Mouse (Mus musculus) ES-Bruce4 (cell line): Measurements from ENCODE around the gene Xiap. TPM values are rescaled to one million over a fixed set of nuclear protein-coding genes. Genes with fewer than 3 reads are reported as not detected.
"Not testable (repeated sequence)": the region's sequence is repeated elsewhere in the genome, so short reads cannot be mapped to it uniquely, and the experiment has no call there.

Experiments used
- H3K27ac ChIP-seq: 2 replicates; pipeline ENCODE4 v1.5.1; 2012; ENCODE audit warnings: low read length, inconsistent platforms; ENCODE audit not compliant: insufficient read depth
- H3K27me3 ChIP-seq: 2 replicates; pipeline ENCODE4 v1.6.1; 2012; ENCODE audit warnings: mild to moderate bottlenecking, low read length, inconsistent platforms; ENCODE audit not compliant: control insufficient read depth, poor library complexity, insufficient read depth, severe bottlenecking
- H3K36me3 ChIP-seq: 2 replicates; pipeline ENCODE4 v1.6.1; 2012; ENCODE audit warnings: inconsistent platforms, mild to moderate bottlenecking, low read length, moderate library complexity; ENCODE audit not compliant: control insufficient read depth, poor library complexity, insufficient read depth, severe bottlenecking
- H3K4me1 ChIP-seq: one replicate; pipeline ENCODE4 v1.8.1; 2011; ENCODE audit warnings: low read length; ENCODE audit not compliant: control insufficient read depth, insufficient read depth
- H3K4me3 ChIP-seq: 2 replicates; pipeline ENCODE4 v1.5.1; 2011; ENCODE audit warnings: low read depth, mild to moderate bottlenecking, low read length
- H3K9ac ChIP-seq: 2 replicates; pipeline ENCODE4 v1.6.1; 2012; ENCODE audit warnings: low read depth, mild to moderate bottlenecking, inconsistent platforms; ENCODE audit not compliant: poor library complexity, severe bottlenecking
- H3K9me3 ChIP-seq: replicated peaks from 2 replicates; pipeline ENCODE4 v1.6.1; 2012; ENCODE audit warnings: mild to moderate bottlenecking, low read length, inconsistent platforms; ENCODE audit not compliant: control insufficient read depth, poor library complexity, insufficient read depth, severe bottlenecking
- CTCF ChIP-seq: IDR thresholded peaks from one replicate; pipeline ENCODE4 v1.8.1; 2011; ENCODE audit warnings: low read depth, low read length
- EP300 ChIP-seq: IDR thresholded peaks from 2 replicates; pipeline ENCODE4 v1.6.1; 2011; ENCODE audit warnings: low read depth, low read length; ENCODE audit not compliant: insufficient read depth
- POLR2A ChIP-seq: IDR thresholded peaks from one replicate; pipeline ENCODE4 v1.8.1; 2011; ENCODE audit warnings: low read length; ENCODE audit not compliant: insufficient read depth
- polyA plus RNA-seq: library from polyadenylated mRNA; stranded (reverse); fragments of >200 nt; gene quantifications from 2 replicates; pipeline ENCODE4 v1.2.4, GENCODE M21; 2011; ENCODE audit warnings: low read depth; ENCODE audit not compliant: missing spikeins, insufficient read depth, insufficient read length

The Xiap gene
- polyA plus RNA-seq = 41.2 and 48.4 TPM in 2 replicates

DNA sequence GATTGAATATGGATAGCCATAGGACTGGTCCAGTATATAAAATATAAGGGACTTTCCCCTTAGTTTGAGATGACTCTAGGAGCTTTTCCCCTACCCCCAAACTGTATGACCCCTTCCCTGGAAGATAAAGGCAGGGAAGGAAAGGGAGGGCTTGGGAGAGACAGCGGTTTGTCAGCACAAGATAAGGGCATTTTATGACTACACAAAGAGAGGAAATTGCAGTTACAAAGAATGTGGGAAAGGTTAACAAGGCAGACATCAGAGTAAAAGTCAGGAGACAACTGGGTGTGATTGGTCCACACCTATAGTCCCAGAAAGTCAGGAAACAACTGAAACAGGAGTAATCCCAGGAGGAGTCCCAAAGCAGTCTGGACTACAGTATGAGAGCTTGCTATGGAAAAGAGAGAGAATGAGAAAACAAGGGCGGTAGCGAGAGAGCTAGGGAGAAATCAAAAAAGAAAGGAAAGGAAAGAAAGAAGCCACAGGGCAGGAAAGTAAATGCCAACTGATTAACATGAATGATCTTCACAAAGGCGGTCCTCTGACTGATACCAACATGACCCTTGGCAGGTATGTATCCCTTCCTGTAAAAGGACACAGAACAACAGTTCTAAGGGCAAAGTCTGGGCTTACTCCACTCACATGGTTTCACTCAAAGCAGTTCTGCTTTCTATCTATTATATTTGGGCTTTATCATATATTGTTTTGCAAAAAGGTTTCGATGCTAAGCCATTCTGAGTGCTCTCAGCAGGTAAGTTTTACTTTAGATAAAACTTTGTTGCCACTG lies at the start of gene Xiap:
TSS of gene Xiap (plus strand) at position 398 of the 787 bp plus-strand sequence.
- Histone ChIP-seq H3K4me1 (no peaks in the 10 kb centered on the region), H3K9ac (no peak within 1 kb of the TSS), H3K27ac (no peak within 1 kb of the TSS), H3K36me3 (no peaks in the 10 kb centered on the region), H3K9me3 (no peaks in the 10 kb centered on the region), H3K27me3 (no peaks in the 10 kb centered on the region), H3K4me3 (no peak within 1 kb of the TSS)
- TF ChIP-seq EP300 (no peak), CTCF (no peak)

DNA sequence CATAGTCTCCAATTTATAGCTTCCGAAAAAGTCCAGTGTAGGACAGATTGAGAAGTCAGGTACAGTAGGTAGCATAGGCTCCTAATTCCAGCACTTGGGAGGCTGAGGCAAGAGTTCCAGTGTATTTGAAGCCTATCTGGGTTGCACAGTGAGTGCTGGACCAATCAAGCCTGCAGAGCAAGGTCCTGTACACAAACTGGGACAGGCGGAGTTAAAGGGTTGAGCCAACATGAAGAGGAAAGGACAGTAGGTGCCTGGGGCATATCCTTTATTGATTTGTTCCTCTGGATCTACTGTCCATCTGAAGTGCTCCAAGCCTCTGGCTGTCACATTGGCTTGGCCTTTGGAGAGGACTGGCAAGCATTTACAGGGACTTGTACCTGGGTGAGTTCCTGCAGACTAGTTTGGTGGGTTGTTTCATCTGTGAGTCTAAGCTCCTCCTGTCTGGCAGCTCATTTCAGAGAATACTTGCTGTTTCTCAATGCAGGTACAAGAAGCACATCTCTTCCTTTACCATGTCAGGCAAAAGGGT lies 46.7 kb upstream of the Xiap start:
- no peak for TF ChIP-seq POLR2A
- TF ChIP-seq EP300 = no peak
- no peak for TF ChIP-seq CTCF
- H3K4me1 ChIP-seq = no peaks in the 10 kb centered on the region
- no peak overlapping the region for H3K4me3 ChIP-seq
- no peaks in the 10 kb centered on the region for H3K27me3 ChIP-seq
- H3K36me3 ChIP-seq = no peaks in the 10 kb centered on the region
- H3K27ac ChIP-seq = no peak overlapping the region
- no peaks in the 10 kb centered on the region for H3K9me3 ChIP-seq
- H3K9ac ChIP-seq = no peak overlapping the region

DNA sequence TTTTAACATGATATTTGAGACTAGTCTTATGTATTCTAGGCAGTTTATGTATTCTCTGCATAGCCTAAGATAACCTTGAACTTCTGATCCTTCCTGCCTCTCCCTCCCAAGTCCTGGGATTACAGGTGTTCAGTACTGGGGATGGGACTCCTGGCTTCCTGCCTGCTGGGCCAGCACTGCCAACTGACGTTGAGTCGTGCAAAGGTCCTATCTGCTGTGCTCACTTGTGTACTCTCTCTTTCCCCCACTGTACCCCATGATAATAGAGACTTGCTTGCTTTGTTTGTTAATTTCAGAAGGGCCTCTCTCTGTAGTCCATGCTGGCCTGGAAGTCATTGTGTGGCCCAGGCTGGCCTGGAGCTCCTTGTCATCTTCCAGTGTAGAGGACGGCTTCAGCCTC lies 45.7 kb upstream of the Xiap start:
- no peaks in the 10 kb centered on the region for H3K36me3 ChIP-seq
- no peaks in the 10 kb centered on the region for H3K4me1 ChIP-seq
- no peak overlapping the region for H3K9ac ChIP-seq
- H3K27ac ChIP-seq = no peak overlapping the region
- no peak overlapping the region for H3K4me3 ChIP-seq
- H3K27me3 ChIP-seq = no peaks in the 10 kb centered on the region
- TF ChIP-seq CTCF (no peak), POLR2A (no peak), EP300 (no peak)
- H3K9me3 ChIP-seq = no peaks in the 10 kb centered on the region

DNA sequence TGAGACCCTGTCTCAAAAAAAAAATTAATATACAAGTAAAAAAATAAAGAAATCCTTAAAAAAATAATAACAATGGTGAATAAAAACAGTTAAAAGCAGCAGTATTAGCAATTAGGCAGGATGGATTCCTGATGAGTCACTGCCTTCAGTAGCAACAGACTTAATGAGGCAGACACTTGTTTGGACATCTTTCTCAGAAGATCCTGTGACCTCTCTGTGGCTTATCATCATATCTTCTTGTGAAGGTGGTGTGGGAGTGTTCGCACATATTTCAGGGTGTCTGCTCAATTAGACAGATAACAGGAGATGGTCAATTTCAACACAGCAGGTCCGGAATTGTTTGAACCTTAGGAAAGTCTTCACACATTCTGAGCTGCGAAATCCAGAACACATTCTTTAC lies 45.0 kb upstream of the Xiap start:
- Histone ChIP-seq H3K27me3 (no peaks in the 10 kb centered on the region), H3K9me3 (no peaks in the 10 kb centered on the region)
- TF ChIP-seq EP300 (no peak), POLR2A (no peak), CTCF (no peak)

DNA sequence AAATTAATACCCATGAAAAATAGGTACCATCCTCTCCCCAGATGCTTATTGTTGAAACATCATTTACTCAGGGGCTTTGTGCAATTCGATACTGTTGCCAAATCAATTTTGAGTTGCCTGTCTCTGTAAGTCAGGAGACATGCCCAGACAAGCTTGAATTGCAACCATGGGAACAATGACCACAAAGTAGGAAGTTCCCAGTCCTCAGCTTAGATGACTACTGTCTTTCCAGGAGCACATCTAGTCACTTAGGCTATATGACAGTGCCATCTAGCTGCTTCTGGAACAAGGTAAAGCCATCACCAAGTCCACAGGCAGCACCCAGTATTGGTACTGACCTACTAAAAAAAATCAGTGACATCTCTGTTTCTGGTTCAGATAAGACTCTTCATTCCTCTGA lies 41.4 kb upstream of the Xiap start:
- H3K27me3 ChIP-seq = no peaks in the 10 kb centered on the region
- TF ChIP-seq CTCF (no peak), POLR2A (no peak), EP300 (no peak)
- no peaks in the 10 kb centered on the region for H3K36me3 ChIP-seq
- no peak overlapping the region for H3K4me3 ChIP-seq
- 0 out of 2 replicates have a peak overlapping the region, but pooled peaks have one; percentile 16 for H3K27ac ChIP-seq
- no peaks in the 10 kb centered on the region for H3K9me3 ChIP-seq
- H3K4me1 ChIP-seq = no peaks in the 10 kb centered on the region
- no peak overlapping the region for H3K9ac ChIP-seq

More for the DNA sequence above, 45.0 kb upstream of the Xiap start:
- H3K36me3 ChIP-seq = no peaks in the 10 kb centered on the region
- H3K9ac ChIP-seq = no peak overlapping the region
- H3K4me3 ChIP-seq = no peak overlapping the region
- H3K4me1 ChIP-seq = no peaks in the 10 kb centered on the region
- no peak overlapping the region for H3K27ac ChIP-seq

DNA sequence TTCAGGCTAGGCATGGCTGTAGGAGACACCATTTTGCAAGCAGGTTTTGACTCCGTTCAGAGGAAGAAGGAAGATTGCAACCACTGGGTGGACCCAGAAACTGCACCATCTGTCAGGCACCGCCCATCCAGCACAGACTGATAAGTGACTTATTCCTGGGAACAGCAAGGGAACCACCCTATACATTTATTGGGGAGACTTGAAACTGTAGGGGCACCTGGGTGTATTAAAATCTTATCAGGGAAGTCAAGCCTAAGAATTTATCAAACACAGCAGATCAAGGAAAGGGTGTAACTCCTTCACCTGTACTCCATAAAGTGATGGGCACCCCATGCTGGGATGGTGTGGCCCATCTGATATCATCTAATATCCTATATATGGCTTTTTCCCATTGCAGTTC lies 40.0 kb upstream of the Xiap start:
- H3K4me1 ChIP-seq = no peaks in the 10 kb centered on the region
- H3K27me3 ChIP-seq = no peaks in the 10 kb centered on the region
- TF ChIP-seq POLR2A = no peak
- no peak for TF ChIP-seq CTCF
- TF ChIP-seq EP300 = no peak
- no peaks in the 10 kb centered on the region for H3K9me3 ChIP-seq
- no peak overlapping the region for H3K4me3 ChIP-seq
- H3K9ac ChIP-seq = no peak overlapping the region
- H3K36me3 ChIP-seq = no peaks in the 10 kb centered on the region
- H3K27ac ChIP-seq = no peak overlapping the region

DNA sequence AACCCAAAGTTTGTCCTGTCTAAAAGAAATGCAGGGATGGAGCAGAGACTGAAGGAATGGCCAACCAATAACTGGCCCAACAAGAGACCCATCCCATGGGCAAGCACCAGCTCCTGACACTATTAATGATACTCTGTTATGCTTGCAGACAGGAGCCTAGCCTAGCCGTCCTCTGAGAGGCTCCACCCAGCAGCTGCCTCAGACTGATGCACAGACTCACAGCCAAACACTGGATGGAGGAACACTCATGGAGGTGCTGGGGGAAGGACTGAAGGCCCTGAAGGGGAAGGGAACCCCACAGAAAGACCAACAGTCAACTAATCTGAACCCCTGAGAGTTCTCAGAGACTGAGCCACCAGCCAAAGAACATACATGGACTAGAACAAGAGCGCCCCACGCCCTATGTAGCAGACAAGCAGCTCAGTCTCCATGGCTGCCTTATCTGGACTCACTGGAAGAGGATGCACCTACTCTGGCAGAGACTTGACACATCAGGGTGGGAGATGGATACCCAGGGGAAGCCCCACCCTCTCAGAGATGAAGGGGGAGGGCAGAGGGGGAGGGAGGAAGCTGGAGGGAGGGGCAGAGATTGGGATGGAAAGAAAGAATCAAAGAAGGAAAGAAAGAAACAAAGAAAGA lies 33.6 kb upstream of the Xiap start:
- H3K4me3 ChIP-seq, H3K9me3 ChIP-seq, H3K9ac ChIP-seq, H3K27ac ChIP-seq, H3K36me3 ChIP-seq, H3K4me1 ChIP-seq, H3K27me3 ChIP-seq: not testable (repeated sequence)

DNA sequence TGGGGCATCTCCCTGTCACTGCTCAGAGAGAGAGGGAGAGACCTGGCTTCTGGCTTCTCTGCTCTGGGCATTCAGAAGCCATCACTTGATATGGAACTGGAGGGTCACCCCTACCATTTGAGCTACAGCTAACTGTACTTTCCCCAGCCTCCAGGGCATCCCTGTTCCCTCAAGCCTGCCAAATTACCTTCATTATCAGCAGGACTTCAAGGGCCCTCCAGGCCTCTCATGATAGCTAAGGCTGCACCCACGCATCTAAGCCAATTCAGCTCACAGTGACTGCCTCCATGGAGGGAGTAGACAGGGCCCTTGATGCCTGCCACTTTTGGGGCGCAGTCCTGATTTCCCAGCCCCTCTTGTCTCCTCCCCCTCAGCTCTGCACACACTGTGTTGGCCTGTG lies 32.5 kb upstream of the Xiap start:
- H3K9ac ChIP-seq, H3K36me3 ChIP-seq, H3K27me3 ChIP-seq, H3K4me1 ChIP-seq, H3K4me3 ChIP-seq, H3K27ac ChIP-seq, H3K9me3 ChIP-seq: not testable (repeated sequence)
